In genomic region chr8:104436591-104436990, GRCm38 (mm10) we compare ENCODE assay signal across 8 mouse cellular contexts. TPM values are rescaled to one million over a fixed set of nuclear protein-coding genes. Genes with fewer than 3 reads are reported as not detected.
DNase-seq lines count a peak whose midpoint lies in the region; ATAC-seq lines count a peak whose summit lies in the region.

No protein-coding gene starts in this region.

- peaks cover 85% of the 10 kb centered on the region for H3K36me3 ChIP-seq in embryonic facial prominence, embryonic 13.5 days
- H3K36me3 ChIP-seq in embryonic facial prominence, embryonic 10.5 days (replicated peaks): peaks cover 96% of the 10 kb centered on the region
- H3K36me3 ChIP-seq in kidney, embryonic 15.5 days: peaks cover 92% of the 10 kb centered on the region
- H3K36me3 ChIP-seq in forebrain, embryonic 14.5 days (ENCODE audit: control insufficient read depth, insufficient read depth, low read length): peaks cover 89% of the 10 kb centered on the region
- peaks cover 56% of the 10 kb centered on the region for H3K36me3 ChIP-seq in midbrain, embryonic 15.5 days (replicated peaks)

- peak overlapping the region; percentile 44 for H3K27ac ChIP-seq in embryonic facial prominence, embryonic 13.5 days
- H3K27ac ChIP-seq in embryonic facial prominence, embryonic 10.5 days (replicated peaks): no peak overlapping the region
- peak overlapping the region; percentile 72 for H3K27ac ChIP-seq in kidney, embryonic 15.5 days
- peak overlapping the region; percentile 84 for H3K27ac ChIP-seq in forebrain, embryonic 14.5 days (ENCODE audit: low read depth, low read length)
- H3K27ac ChIP-seq in midbrain, embryonic 15.5 days: peak overlapping the region; percentile 49; the same call in 1 of the 2 replicates

- no peaks in the 10 kb centered on the region for H3K9me3 ChIP-seq in embryonic facial prominence, embryonic 13.5 days
- H3K9me3 ChIP-seq in embryonic facial prominence, embryonic 10.5 days: no peaks in the 10 kb centered on the region
- H3K9me3 ChIP-seq in kidney, embryonic 15.5 days (replicated peaks): no peaks in the 10 kb centered on the region; the same call in 1 of the 2 replicates
- no peaks in the 10 kb centered on the region for H3K9me3 ChIP-seq in forebrain, embryonic 14.5 days (replicated peaks; ENCODE audit: control insufficient read depth, low read length)
- H3K9me3 ChIP-seq in midbrain, embryonic 15.5 days: no peaks in the 10 kb centered on the region

- H3K4me1 ChIP-seq in embryonic facial prominence, embryonic 13.5 days: peaks cover 16% of the 10 kb centered on the region
- peaks cover 9% of the 10 kb centered on the region for H3K4me1 ChIP-seq in embryonic facial prominence, embryonic 10.5 days
- H3K4me1 ChIP-seq in kidney, embryonic 15.5 days: peaks cover 24% of the 10 kb centered on the region
- peaks cover 18% of the 10 kb centered on the region for H3K4me1 ChIP-seq in forebrain, embryonic 14.5 days (ENCODE audit: control insufficient read depth, insufficient read depth, low read length)
- peaks cover 31% of the 10 kb centered on the region for H3K4me1 ChIP-seq in midbrain, embryonic 15.5 days

- no peak overlapping the region for H3K4me3 ChIP-seq in embryonic facial prominence, embryonic 13.5 days
- H3K4me3 ChIP-seq in embryonic facial prominence, embryonic 10.5 days: no peak overlapping the region
- H3K4me3 ChIP-seq in kidney, embryonic 15.5 days (replicated peaks): no peak overlapping the region
- H3K4me3 ChIP-seq in forebrain, embryonic 14.5 days (ENCODE audit: low read depth, low read length): no peak overlapping the region
- H3K4me3 ChIP-seq in midbrain, embryonic 15.5 days: no peak overlapping the region

- no peak for DNase-seq in embryonic facial prominence, embryonic 10.5 days (ENCODE audit: low spot score)
- DNase-seq in kidney, adult 8-10 months: no peak
- DNase-seq in forebrain, embryonic 14.5 days (ENCODE audit: low spot score): no peak
- DNase-seq in thymus, postnatal 36 days: no peak
- no peak for DNase-seq in adipocyte (ENCODE audit: low spot score)

- no peaks in the 10 kb centered on the region for H3K27me3 ChIP-seq in embryonic facial prominence, embryonic 13.5 days
- H3K27me3 ChIP-seq in embryonic facial prominence, embryonic 10.5 days (replicated peaks; ENCODE audit: low read depth, poor library complexity, severe bottlenecking): no peaks in the 10 kb centered on the region
- no peaks in the 10 kb centered on the region for H3K27me3 ChIP-seq in kidney, embryonic 15.5 days
- no peaks in the 10 kb centered on the region for H3K27me3 ChIP-seq in forebrain, embryonic 14.5 days (replicated peaks; ENCODE audit: control insufficient read depth, insufficient read depth, low read length)
- H3K27me3 ChIP-seq in midbrain, embryonic 15.5 days (replicated peaks): no peaks in the 10 kb centered on the region

- no peak for ATAC-seq in embryonic facial prominence, embryonic 13.5 days (ENCODE audit: insufficient number of reproducible peaks, insufficient read depth, low FRiP score, low TSS enrichment, low read depth)
- no peak for ATAC-seq in kidney, embryonic 15.5 days (replicated peaks; ENCODE audit: low FRiP score)
- no peak for ATAC-seq in forebrain, embryonic 14.5 days
- ATAC-seq in midbrain, embryonic 15.5 days (replicated peaks): no peak

- peak overlapping the region; percentile 32; the same call in 1 of the 2 replicates for H3K9ac ChIP-seq in embryonic facial prominence, embryonic 13.5 days
- no peak overlapping the region for H3K9ac ChIP-seq in kidney, embryonic 15.5 days
- H3K9ac ChIP-seq in forebrain, embryonic 14.5 days (ENCODE audit: low read length): peak overlapping the region; percentile 45; the same call in 1 of the 2 replicates
- H3K9ac ChIP-seq in midbrain, embryonic 15.5 days: no peak overlapping the region

- H3K4me2 ChIP-seq in embryonic facial prominence, embryonic 13.5 days: no peak overlapping the region
- H3K4me2 ChIP-seq in kidney, embryonic 15.5 days: no peak overlapping the region
- no peak overlapping the region for H3K4me2 ChIP-seq in forebrain, embryonic 14.5 days (ENCODE audit: low read length)
- no peak overlapping the region for H3K4me2 ChIP-seq in midbrain, embryonic 15.5 days

- WGBS in embryonic facial prominence, embryonic 13.5 days: 93% methylated on average over 4 of the region's 4 CpGs
- WGBS in embryonic facial prominence, embryonic 10.5 days: 92% methylated on average over 4 of the region's 4 CpGs
- 91% methylated on average over 4 of the region's 4 CpGs for WGBS in kidney, embryonic 15.5 days
- WGBS in forebrain, embryonic 14.5 days: 91% methylated on average over 4 of the region's 4 CpGs
- WGBS in midbrain, embryonic 15.5 days: 89% methylated on average over 4 of the region's 4 CpGs

RNA-seq across cellular contexts. Expression of gene Dync1li2, which starts 6.3 kb away (rescaled TPM):
- 73.0 and 74.8 TPM in 2 replicates for polyA plus RNA-seq in embryonic facial prominence, embryonic 13.5 days (2015; fragmentation: Nextera tagmentation; extraction: Ambion mirVana)
- 69.3 and 74.4 TPM in 2 replicates for polyA plus RNA-seq in embryonic facial prominence, embryonic 10.5 days (2016; fragmentation: Nextera tagmentation; extraction: Ambion mirVana)
- 59.5 and 62.6 TPM in 2 replicates for polyA plus RNA-seq in kidney, embryonic 15.5 days (2015; fragmentation: Nextera tagmentation; extraction: Ambion mirVana)
- polyA plus RNA-seq in forebrain, embryonic 14.5 days (2014; fragmentation: Nextera tagmentation; extraction: Ambion mirVana): 61.1 and 74.0 TPM in 2 replicates
- 112 and 123 TPM in 2 replicates for polyA plus RNA-seq in midbrain, embryonic 15.5 days (2015; fragmentation: Nextera tagmentation; extraction: Ambion mirVana)

RNA-seq across cellular contexts. Expression of gene Cmtm4, which starts 41.0 kb away (rescaled TPM):
- polyA plus RNA-seq in embryonic facial prominence, embryonic 13.5 days (2015; fragmentation: Nextera tagmentation; extraction: Ambion mirVana): 3.6 and 3.7 TPM in 2 replicates
- polyA plus RNA-seq in embryonic facial prominence, embryonic 10.5 days (2016; fragmentation: Nextera tagmentation; extraction: Ambion mirVana): 2.2 and 2.4 TPM in 2 replicates
- polyA plus RNA-seq in kidney, embryonic 15.5 days (2015; fragmentation: Nextera tagmentation; extraction: Ambion mirVana): 3.9 and 4.1 TPM in 2 replicates
- 3.5 and 3.7 TPM in 2 replicates for polyA plus RNA-seq in forebrain, embryonic 14.5 days (2014; fragmentation: Nextera tagmentation; extraction: Ambion mirVana)
- polyA plus RNA-seq in midbrain, embryonic 15.5 days (2015; fragmentation: Nextera tagmentation; extraction: Ambion mirVana): 2.4 and 2.6 TPM in 2 replicates

Comparison
In these comparisons a context has a peak if more than half of its experiments do, and no peak if none do; other contexts are left out.
1. H3K9ac ChIP-seq: peak in embryonic facial prominence, embryonic 13.5 days (single experiment) and forebrain, embryonic 14.5 days (single experiment); none in kidney, embryonic 15.5 days (single experiment) and midbrain, embryonic 15.5 days (single experiment).